Mouse (Mus musculus): Measurements from ENCODE around the gene Rars. TPM values are rescaled to one million over a fixed set of nuclear protein-coding genes. Genes with fewer than 3 reads are reported as not detected.
A peak's percentile ranks its signal among the peaks of the same experiment; 100 is the strongest.

Rars gene
- polyA plus RNA-seq, 1 experiment from 2014 or later, result 108 TPM

DNA sequence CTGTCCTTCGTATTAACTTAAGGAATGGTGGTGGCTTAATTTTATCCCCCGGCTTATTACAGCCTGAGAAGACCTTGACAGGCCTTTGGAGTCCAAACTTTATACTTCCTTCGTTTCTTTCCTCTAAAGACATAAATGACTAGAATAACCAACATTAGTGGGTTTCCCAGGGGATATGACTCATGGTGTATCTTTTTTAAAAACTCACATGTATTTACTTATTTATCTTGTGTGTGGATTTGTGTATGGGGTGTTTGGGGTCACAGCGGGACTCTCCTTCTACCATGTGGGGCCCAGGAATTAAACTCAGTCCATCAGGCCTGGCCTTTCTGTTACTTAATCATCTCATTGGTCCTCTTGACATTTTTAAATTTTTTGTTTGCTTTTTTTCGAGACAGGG, 67.5 kb downstream of the Rars start:
- H3K4me3 ChIP-seq (ENCODE audit: low read length), result no peak overlapping the region
- no peak overlapping the region for H3K4me2 ChIP-seq (replicated peaks; ENCODE audit: low read depth, low read length)
- H3K27me3 ChIP-seq (ENCODE audit: control insufficient read depth, insufficient read depth, low read length), result no peaks in the 10 kb centered on the region
- no peaks in the 10 kb centered on the region for H3K36me3 ChIP-seq (ENCODE audit: control insufficient read depth, insufficient read depth, low read length)
- no peak for ATAC-seq (ENCODE audit: low FRiP score, low TSS enrichment)
- no peaks in the 10 kb centered on the region for H3K9me3 ChIP-seq (ENCODE audit: control insufficient read depth, low read length)
- H3K27ac ChIP-seq (ENCODE audit: low read depth, low read length), result no peak overlapping the region
- peaks cover 9% of the 10 kb centered on the region for H3K4me1 ChIP-seq (ENCODE audit: control insufficient read depth, insufficient read depth, low read length)
- WGBS, result 82% methylated on average over 5 of the region's 5 CpGs
- no peak overlapping the region for H3K9ac ChIP-seq (ENCODE audit: low read depth, low read length)

DNA sequence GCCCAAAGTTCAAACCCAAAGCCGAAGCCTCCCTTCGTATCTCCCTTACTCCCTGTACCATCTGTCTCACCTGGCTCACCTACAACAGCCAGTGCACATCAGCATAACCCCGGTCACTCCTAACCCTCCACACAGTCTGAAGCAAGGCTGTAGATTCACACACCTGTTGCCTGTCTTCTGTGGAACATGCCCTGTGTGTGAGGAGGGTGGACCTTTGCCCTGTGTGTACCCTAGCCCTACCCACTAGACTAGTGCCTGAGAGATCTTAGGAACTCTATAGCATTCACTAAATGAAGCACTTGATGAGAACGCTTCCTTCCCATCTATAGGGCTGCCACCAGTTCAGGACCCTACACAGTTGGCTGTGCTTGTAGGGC, 73.7 kb downstream of the Rars start:
- no peak overlapping the region for H3K4me2 ChIP-seq (replicated peaks; ENCODE audit: low read depth, low read length)
- H3K9ac ChIP-seq (ENCODE audit: low read depth, low read length), result no peak overlapping the region
- H3K4me1 ChIP-seq (ENCODE audit: control insufficient read depth, insufficient read depth, low read length), result peaks cover 13% of the 10 kb centered on the region; the same call in 1 of the 2 replicates
- WGBS, result 92% methylated on average over 4 of the region's 4 CpGs
- H3K36me3 ChIP-seq (ENCODE audit: control insufficient read depth, insufficient read depth, low read length), result no peaks in the 10 kb centered on the region
- no peaks in the 10 kb centered on the region for H3K27me3 ChIP-seq (ENCODE audit: control insufficient read depth, insufficient read depth, low read length)
- no peaks in the 10 kb centered on the region for H3K9me3 ChIP-seq (ENCODE audit: control insufficient read depth, low read length)
- no peak overlapping the region for H3K27ac ChIP-seq (ENCODE audit: low read depth, low read length)
- ATAC-seq (ENCODE audit: low FRiP score, low TSS enrichment), result no peak
- no peak overlapping the region for H3K4me3 ChIP-seq (ENCODE audit: low read length)

DNA sequence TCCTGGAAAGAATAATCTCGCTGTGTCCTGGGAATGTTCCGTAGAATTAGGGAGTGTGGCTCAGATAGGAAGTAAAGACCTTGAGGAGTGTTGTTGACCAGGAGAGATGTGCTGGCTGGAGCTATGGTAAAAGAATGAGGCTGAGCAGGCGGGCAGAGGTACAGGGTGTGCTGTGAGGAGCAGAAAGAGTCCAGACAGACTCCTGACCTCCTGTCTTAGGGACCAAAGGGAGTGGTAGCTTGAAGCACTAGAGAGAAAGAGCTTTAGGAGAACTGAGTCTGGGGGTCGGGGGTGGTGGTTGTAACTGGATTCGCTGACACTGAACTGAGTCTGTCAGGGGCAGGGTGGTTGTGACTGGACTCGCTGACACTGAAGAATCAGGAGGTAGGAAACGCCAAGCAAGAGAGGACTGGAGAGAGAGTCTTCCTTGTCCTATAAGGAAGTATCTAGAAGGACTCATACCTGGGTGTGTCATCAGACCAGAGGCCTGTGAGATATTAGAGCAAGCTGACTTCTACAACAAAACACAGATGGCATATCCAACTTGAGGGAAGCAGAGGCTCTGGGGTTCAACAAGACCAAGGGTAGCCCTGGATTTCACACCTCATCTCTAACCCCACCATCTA, 74.2 kb downstream of the Rars start:
- ATAC-seq (ENCODE audit: low FRiP score, low TSS enrichment), result no peak
- WGBS, result 83% methylated on average over 7 of the region's 7 CpGs

More for the DNA sequence above, 74.2 kb downstream of the Rars start:
- H3K4me2 ChIP-seq (replicated peaks; ENCODE audit: low read depth, low read length), result no peak overlapping the region
- H3K9ac ChIP-seq (ENCODE audit: low read depth, low read length), result no peak overlapping the region
- no peaks in the 10 kb centered on the region for H3K36me3 ChIP-seq (ENCODE audit: control insufficient read depth, insufficient read depth, low read length)
- H3K27me3 ChIP-seq (ENCODE audit: control insufficient read depth, insufficient read depth, low read length), result no peaks in the 10 kb centered on the region
- no peak overlapping the region for H3K27ac ChIP-seq (ENCODE audit: low read depth, low read length)
- no peaks in the 10 kb centered on the region for H3K9me3 ChIP-seq (ENCODE audit: control insufficient read depth, low read length)
- peaks cover 13% of the 10 kb centered on the region; the same call in 1 of the 2 replicates for H3K4me1 ChIP-seq (ENCODE audit: control insufficient read depth, insufficient read depth, low read length)
- no peak overlapping the region for H3K4me3 ChIP-seq (ENCODE audit: low read length)

MicroRNA genes within 50 kb of the gene (microRNA counts, 519-probe panel; counts per million panel counts)
- 7,156 counts per million, percentile 76 among the panel's probes with 10 or more counts for microRNA mmu-miR-103

Small RNA genes lying within 50 kb of the gene (microRNA-seq; reads per million reads assigned to microRNA genes)
- gene Mir103-1, result 4.0 reads per million, percentile 16 among the genes with 10 or more reads in this experiment

Other genes with a start within 250 kb of the Rars start
- gene Pank3, start 65.0 kb downstream of the Rars start, polyA plus RNA-seq (2014; fragmentation: Nextera tagmentation; extraction: Ambion mirVana), result 13.9 and 22.8 TPM in 2 replicates
- gene Fbll1, start 35.6 kb downstream of the Rars start, polyA plus RNA-seq (2014; fragmentation: Nextera tagmentation; extraction: Ambion mirVana), result not detected in 2 replicates
- 5.0 and 9.5 TPM in 2 replicates for gene Wwc1, start 146.0 kb upstream of the Rars start, polyA plus RNA-seq (2014; fragmentation: Nextera tagmentation; extraction: Ambion mirVana)

Data from kidney, embryonic 14.5 days (tissue).